Mouse (Mus musculus): Measurements from ENCODE around the gene 1110012L19Rik. TPM values are rescaled to one million over a fixed set of nuclear protein-coding genes. Genes with fewer than 3 reads are reported as not detected.
"Not testable (repeated sequence)": the region's sequence is repeated elsewhere in the genome, so short reads cannot be mapped to it uniquely, and the experiment has no call there.

Gene 1110012L19Rik
- 20.6 and 28.0 TPM in 2 replicates for total RNA-seq (2017)

DNA sequence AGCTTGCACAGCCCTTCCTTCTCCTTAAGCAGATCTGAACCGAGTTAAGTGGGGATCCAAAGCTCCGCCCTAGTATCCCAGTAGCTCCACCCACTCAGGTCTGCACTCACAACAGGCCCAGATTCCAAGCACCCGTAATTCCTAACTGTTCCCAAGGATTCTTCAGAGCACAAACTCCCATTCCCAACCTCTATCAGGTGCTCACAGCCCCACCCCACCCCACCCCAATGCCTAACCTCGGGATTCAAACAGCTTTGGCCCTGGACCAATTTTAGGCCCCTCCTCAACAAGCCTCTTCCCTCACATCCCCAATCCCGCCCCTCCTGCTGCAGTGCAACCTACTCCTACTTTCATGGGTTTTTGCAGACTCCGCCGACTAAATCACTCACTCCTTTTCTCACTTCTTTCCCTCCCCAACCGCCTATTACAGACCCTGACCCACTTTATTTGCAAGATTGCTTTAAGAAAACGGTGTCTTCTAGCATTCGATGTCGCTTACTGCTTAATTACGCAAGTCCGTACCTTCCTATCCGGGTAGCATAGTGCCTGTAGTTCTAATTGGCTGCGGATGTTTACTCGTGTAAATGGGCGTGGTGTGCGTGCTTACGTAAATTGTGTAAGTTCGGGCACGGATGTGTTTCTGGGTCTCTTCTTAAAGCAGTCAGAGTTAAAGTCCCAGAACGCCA, at the start of gene 1110012L19Rik:
Gene 1110012L19Rik (plus strand): TSS at position 602 of the 686 bp plus-strand sequence.
- peak; percentile 98 for ATAC-seq (replicated peaks; ENCODE audit: low read depth, poor library complexity, severe bottlenecking)

DNA sequence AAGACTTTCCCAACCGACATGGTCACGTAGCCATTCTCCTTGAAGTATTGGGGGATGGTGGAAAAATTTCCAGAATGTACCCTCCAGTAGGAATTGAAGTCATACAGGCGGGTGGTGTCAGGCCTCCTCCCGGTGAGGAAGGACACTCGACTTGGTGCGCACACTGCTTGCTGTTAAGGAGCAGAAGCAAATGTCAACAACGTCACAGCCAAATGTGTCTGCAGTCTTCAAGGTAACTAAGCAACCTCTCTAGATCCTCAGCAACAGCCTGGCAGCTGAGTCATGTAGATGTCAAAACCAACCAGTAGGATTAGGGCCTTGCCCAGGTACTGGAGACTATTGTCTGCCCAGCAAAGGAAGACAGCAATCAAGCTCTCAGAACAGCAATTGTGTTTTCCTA, 22.7 kb upstream of the 1110012L19Rik start:
- no peak for ATAC-seq (replicated peaks; ENCODE audit: low read depth, poor library complexity, severe bottlenecking)

DNA sequence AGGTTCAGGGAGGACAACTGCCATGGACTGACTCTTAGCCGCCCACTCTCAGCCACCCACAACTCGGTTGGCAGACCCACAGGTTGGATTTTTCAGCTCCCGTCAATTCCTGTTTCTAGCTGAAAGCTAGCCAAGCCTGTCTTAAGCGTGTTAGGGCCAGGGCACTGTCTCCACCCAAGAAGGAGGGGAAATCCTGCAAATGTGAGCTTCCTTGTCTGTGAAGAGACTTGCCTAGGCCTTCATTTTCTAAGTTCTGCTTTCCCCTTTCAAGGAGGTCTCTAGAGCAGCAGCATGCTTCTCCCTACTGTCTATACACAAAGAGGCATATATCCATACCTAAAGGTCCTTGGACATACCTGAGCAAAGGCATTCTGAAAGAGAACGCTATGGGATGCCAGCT, 22.2 kb upstream of the 1110012L19Rik start:
- ATAC-seq (replicated peaks; ENCODE audit: low read depth, poor library complexity, severe bottlenecking) = peak; percentile 54

DNA sequence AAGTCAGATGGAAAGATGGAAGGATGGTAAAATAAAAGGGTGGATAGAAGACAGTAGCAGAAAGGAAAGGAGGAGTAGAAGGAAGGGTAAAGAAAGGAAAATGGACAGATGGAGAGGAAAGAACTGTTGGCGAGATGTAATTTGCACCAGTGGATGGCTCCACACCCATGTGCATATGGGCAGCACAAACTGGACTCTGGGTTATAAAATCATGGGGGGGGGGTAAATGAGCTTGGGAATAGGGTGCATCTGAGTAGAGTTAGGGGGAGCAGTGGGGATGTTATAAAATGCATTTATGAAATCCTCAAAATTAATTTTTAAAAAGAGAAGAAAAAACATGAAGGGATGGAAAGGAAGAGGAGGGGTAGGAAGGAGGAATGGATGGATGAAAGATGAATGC, 21.5 kb upstream of the 1110012L19Rik start:
- no peak for ATAC-seq (replicated peaks; ENCODE audit: low read depth, poor library complexity, severe bottlenecking)

DNA sequence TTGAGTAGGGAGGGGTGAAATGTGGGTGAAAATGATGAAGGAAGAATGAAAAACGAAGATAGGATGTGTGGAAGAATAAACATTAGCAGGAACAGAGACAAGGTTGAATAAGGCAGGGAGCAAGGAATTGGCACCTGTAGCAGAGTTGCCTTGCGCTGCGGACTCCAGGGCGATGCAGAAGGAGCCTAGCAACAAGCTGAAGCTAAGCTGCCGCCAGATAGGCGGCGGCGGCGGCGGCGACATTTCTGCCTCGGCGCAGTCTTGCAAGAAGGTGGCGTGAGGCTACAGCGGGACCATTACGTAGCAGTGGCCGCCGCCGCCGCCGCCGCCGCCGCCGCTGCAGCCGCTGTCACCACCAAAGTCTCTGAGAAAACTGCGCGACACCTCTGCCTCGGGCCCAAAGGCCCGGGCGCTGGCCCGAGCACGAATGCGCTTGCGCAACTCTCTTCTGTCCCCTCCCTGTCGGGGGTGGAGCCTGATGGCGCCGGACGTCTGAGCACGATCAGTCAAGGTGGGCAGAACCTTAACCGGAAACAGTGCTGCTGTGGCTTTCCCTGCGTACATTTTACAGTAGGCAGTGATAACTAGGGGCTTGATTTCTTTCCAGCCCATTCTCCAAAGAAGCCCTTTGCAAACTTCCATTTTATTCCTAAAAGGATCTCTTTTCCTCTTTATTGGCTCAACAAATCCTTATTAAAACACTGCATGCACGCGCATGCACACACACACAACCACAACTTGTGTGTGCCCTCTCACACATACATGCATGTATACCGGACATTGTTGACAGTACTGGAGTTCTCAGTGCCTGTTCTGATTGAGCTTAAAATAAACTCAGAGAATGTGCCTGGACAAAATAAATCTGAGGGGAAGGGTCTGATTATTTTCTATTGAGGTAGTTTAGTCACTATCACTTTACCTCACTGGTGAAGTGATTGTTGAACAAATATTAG, 20.7 kb upstream of the 1110012L19Rik start, which contains the start of gene Ids:
Gene Ids (minus strand): TSS at position 424 of the 953 bp plus-strand sequence.
- ATAC-seq (replicated peaks; ENCODE audit: low read depth, poor library complexity, severe bottlenecking) = peak; percentile 96

DNA sequence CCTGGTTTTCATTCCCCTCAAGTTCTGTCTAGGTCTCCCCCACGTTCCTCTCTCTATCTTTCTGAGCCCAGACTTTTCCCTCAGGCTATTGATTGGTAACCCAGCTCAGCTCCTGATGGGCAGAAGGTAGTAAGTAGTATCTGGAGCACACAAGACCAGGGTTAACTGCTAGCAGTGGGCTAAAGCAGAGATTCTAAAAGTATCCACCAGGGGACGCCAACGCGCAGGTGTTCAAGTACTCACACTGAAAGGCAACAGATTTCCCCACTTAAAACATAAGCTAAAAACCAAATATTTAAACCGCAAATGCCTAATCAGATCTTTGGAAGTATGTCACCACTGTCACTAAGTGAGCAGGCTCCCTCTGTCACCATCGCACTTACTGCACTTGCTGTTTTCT, 15.9 kb upstream of the 1110012L19Rik start:
- peak; percentile 68 for ATAC-seq (replicated peaks; ENCODE audit: low read depth, poor library complexity, severe bottlenecking)

DNA sequence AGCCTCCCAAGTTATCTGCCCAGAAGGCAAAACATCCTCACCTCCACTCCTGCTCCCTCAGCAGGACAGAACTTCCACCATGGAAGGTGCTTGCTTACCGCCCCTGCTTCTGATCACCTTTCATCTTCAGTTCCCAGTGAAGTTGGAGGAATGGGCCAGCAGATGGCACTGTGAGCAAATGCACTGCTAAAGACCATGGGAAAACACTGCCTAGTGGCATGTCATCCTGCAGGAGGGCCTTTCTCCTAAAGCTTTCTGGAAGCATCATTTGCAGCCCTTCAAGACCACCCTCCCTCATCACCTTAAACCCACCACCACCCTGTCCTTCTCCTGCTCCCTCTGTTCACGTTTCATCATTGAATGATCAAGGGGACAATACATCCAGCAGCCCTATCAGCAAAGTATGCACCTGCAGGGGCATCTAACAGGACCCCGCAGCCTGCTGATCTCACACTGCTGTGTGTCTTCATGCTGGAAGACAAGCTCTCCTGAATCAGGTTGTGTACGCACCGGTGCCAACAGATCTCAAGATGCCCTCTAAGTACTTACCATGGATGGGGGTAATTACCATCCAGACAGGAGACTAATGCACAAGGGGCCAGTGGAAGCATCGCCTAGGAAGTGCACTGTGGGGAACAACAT, 11.1 kb upstream of the 1110012L19Rik start:
- ATAC-seq (replicated peaks; ENCODE audit: low read depth, poor library complexity, severe bottlenecking) = peak; percentile 89

DNA sequence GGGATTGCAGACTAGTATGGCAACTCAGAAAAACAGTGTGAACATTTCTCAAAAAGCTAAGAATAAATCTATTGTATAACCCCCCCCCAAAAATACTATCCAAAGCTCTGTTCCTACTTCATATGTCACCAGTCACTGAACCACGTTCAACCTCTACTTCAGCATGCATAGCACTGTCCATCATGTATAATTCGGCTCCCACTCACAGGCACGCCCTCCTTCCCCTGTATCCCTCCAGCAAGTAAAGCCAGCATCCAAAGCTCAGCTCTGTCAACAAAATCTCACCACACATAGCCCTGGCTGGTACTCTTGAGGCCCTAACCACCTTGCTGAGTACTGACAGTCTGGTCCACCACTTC, 781 bp upstream of the 1110012L19Rik start:
- no peak for ATAC-seq (replicated peaks; ENCODE audit: low read depth, poor library complexity, severe bottlenecking)

DNA sequence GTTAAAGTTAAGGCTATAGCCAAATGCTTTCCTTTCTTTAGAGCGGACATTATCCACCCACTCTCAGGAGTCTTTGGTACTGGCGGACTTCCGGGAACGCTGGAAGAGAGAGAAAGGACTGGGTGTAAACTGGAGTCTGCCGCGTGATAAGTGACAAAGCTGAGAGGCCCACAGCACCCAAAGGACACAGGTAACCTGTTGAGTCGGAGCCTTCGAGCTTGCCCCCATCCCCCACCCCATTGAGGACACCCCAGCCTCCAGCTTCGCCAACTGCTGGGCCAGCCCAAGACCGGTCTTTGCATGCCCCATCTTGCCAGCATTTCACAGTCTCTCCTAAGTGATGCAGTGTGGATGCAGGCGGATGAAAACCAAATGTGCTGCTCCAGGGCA, 280 bp downstream of the 1110012L19Rik start:
- ATAC-seq (replicated peaks; ENCODE audit: low read depth, poor library complexity, severe bottlenecking) = no peak

DNA sequence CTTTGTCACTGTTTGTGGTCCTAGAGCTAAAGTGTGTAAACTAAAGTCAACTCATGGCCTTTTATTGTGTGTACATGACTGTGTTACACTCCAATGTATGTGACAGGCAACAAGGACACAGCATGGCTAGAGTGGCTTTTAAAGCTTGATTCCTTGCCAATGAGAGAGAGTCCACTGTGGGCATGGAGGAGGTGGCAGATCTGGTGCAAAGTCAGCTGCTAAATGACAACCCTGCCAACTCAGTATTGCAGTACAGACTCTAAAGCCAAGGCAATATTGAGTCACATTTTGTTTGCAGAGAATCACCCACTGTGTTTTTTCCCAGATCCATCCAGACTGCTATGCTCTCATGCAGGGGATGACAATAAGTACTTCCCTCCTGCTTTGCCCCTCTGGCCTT, 7.0 kb downstream of the 1110012L19Rik start:
- not testable (repeated sequence) for ATAC-seq (replicated peaks; ENCODE audit: low read depth, poor library complexity, severe bottlenecking)

DNA sequence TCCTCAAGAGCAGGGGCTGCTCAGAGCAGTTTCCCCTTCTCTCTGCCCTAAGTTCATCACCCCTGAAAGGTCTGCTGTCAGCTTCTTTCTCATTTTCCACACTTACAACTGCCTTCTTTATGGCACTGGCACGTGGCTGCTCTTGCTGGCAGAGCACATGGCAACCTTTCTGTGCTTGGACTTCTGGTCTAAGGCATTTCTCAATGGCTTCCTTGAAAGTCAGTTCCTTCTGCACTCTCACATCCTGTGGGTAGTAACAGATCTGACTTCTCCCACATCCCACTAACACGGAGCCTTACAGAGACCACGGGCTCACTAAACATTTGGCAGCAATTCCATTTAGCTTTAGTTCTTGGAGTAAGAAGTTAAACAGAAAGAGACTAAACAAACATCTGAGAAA, 39.8 kb downstream of the 1110012L19Rik start:
- ATAC-seq (replicated peaks; ENCODE audit: low read depth, poor library complexity, severe bottlenecking) = 0 out of 2 replicates have a peak, but pooled peaks have one; percentile 50

Other genes starting within 250 kb of the 1110012L19Rik start
- gene Ids, start 20.8 kb upstream of the 1110012L19Rik start, total RNA-seq (2017) = 7.5 and 9.9 TPM in 2 replicates
- 7.9 and 11.6 TPM in 2 replicates for gene Tmem185a, start 91.3 kb downstream of the 1110012L19Rik start, total RNA-seq (2017)

Measured in common myeloid progenitor, adult 5-6 weeks (primary cell).